Mouse (Mus musculus) brain, adult 10 weeks (tissue): Measurements from ENCODE around the gene Pradc1. TPM values are rescaled to one million over a fixed set of nuclear protein-coding genes. Genes with fewer than 3 reads are reported as not detected.

Experiments
- polyA plus RNA-seq: library from polyadenylated mRNA; stranded (reverse); fragments of 350-450 nt; fragmentation: Illumina TruSeq; extraction: RNeasy Lipid Tissue Mini Kit (QIAGEN cat#74804); gene quantifications from one replicate; pipeline ENCODE4 v1.2.3, GENCODE M21; 2015; ENCODE audit warnings: low read depth, low replicate concordance

The Pradc1 gene
- 38.3 TPM for polyA plus RNA-seq

DNA sequence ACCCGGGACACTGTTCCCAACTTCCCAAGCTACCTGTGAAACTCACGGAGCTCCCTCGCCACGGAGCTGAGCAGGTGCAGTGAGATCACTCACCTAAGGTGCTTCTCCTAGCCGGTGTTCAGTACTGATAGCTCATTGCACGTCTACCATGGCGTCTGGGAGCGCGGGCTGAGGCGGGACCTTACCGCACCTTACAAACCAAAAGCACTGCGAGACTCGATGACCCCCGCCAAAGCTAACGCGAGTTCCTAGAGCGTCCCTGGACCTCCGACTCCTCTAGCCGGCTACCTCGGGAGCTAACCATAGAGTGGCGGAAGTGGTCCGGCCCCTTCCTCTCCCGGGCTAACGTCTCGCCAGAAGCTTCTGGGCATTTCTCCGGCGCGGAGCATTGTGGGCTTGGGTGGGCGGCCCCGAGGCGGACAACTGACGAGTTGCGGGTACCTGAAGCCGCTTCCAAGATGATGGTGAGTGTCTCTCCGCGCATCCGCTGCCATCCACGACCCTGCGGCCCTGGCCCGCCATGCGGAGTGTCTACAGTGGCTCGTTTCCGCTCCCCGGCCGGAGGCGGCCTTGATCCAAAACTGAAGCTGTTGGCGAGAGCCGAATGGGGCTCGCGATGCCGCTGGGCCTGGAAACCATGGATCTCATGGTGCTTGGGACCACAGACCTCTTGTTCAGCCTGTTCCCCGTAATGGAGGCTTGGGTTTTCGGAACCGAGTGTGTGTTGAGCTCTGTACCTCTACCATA lies at the start of gene Pradc1:
TSS of gene Pradc1 (minus strand) at position 307 of the 747 bp plus-strand sequence.

GRCm38 (mm10) chr6:85450697-85451663 lies 790 bp downstream of the Pradc1 start, which contains the start of gene Cct7:
Gene Cct7 (plus strand): TSS chr6:85451514.

GRCm38 (mm10) chr6:85431842-85432431 lies 19.8 kb downstream of the Pradc1 start, which contains the start of gene Smyd5:
Gene Smyd5 (plus strand): TSS chr6:85431989.

DNA sequence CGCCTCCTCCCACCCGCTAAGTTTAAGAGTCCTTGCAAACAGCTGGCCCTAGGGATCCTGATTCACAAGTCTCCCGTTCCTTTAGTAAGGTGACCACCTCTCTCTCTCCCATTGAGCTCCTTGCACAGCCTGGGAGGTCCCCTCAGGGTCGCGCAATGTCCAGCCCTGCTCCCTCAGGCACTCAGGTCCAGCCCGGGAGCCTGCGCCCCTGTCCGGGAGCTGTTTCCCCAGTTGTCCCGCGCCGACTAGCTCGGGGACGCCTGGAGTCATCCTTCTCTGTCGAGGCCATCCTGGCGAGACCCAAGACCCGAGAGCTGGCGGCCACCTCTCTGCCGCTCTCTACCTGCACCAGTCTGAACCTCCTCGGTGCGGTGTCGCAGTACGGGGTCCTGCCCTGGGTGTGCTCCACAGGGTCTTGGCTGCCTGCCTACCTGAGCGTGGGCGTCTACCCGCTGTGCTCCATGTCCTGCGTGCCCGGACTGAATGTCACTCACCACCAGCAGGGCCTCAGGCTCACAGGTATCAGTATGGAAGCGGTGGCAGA lies 27.9 kb downstream of the Pradc1 start, which contains the start of gene Noto:
TSS of gene Noto (plus strand) at position 51 of the 544 bp plus-strand sequence.

Other genes with a start within 250 kb of the Pradc1 start
- gene Sfxn5, start 118.5 kb downstream of the Pradc1 start, polyA plus RNA-seq = 115 TPM
- gene Rab11fip5, start 77.3 kb downstream of the Pradc1 start, polyA plus RNA-seq = 54.4 TPM
- not detected for gene Noto, start 28.1 kb downstream of the Pradc1 start, polyA plus RNA-seq
- gene Smyd5, start 20.0 kb downstream of the Pradc1 start, polyA plus RNA-seq = 45.7 TPM
- gene Cct7, start 456 bp downstream of the Pradc1 start, polyA plus RNA-seq = 246 TPM
- gene Fbxo41, start 51.0 kb upstream of the Pradc1 start, polyA plus RNA-seq = 39.8 TPM
- gene Egr4, start 61.6 kb upstream of the Pradc1 start, polyA plus RNA-seq = 17.8 TPM
- gene Alms1, start 135.6 kb upstream of the Pradc1 start, polyA plus RNA-seq = 3.9 TPM